Mouse (Mus musculus) MEL (cell line): ENCODE measurements at regions not wholly inside any gene's neighbourhood (a gene's known extent, or its start where the extent isn't known, plus 50 kb on each side); places are given as distances from the start of the nearest gene placed in this dataset.

Experiments
- DNase-seq: peaks from one replicate; pipeline ENCODE4 v3.0.0; 2011; ENCODE audit warnings: low read depth, low spot score
- H3K27ac ChIP-seq: 2 replicates; pipeline ENCODE4 v1.5.1; 2012; ENCODE audit warnings: low read depth, mild to moderate bottlenecking, control low read depth, low read length, moderate library complexity; ENCODE audit not compliant: control insufficient read depth
- H3K27me3 ChIP-seq, 2 experiments: fragments of 150-350 bp in 1 of 2; sonication (generic) in 1 of 2; 2 replicates each; pipeline ENCODE4 v1.6.1; 2012; ENCODE audit warnings: low read length in 2 of 2, mild to moderate bottlenecking in 2 of 2, improper control_type of control experiment in 1 of 2, moderate library complexity in 1 of 2; ENCODE audit not compliant: insufficient read depth in 2 of 2, control insufficient read depth in 1 of 2
- H3K36me3 ChIP-seq, 2 experiments: 2 replicates each; pipeline ENCODE4 v1.6.1; 2012 to 2014; ENCODE audit warnings: low read length in 2 of 2, improper control_type of control experiment in 1 of 2, inconsistent platforms in 1 of 2, mild to moderate bottlenecking in 1 of 2; ENCODE audit not compliant: insufficient read depth in 2 of 2, control insufficient read depth in 1 of 2
- H3K4me1 ChIP-seq, 2 experiments: fragments of 150-350 bp in 1 of 2; sonication (generic) in 1 of 2; 2 replicates each; pipeline ENCODE4 v1.6.1; 2012; ENCODE audit warnings: low read length in 2 of 2, improper control_type of control experiment in 1 of 2, mild to moderate bottlenecking in 1 of 2; ENCODE audit not compliant: insufficient read depth in 2 of 2, control insufficient read depth in 1 of 2
- H3K4me3 ChIP-seq, 2 experiments: fragments of 150-350 bp in 1 of 2; sonication (generic) in 1 of 2; 2 replicates each; pipeline ENCODE4 v1.5.1; 2012; ENCODE audit warnings: low read depth in 2 of 2, low read length in 2 of 2, mild to moderate bottlenecking in 2 of 2, moderate library complexity in 2 of 2, control low read depth in 1 of 2, improper control_type of control experiment in 1 of 2; ENCODE audit not compliant: control insufficient read depth in 1 of 2, insufficient read depth in 1 of 2
- H3K79me2 ChIP-seq: 2 replicates; pipeline ENCODE4 v1.6.1; 2012; ENCODE audit warnings: mild to moderate bottlenecking, low read length, moderate library complexity; ENCODE audit not compliant: control insufficient read depth, poor library complexity, insufficient read depth
- H3K9ac ChIP-seq: 2 replicates; pipeline ENCODE4 v1.6.1; 2012; ENCODE audit warnings: low read depth, mild to moderate bottlenecking, control low read depth, low read length, moderate library complexity; ENCODE audit not compliant: control insufficient read depth, poor library complexity, severe bottlenecking
- H3K9me3 ChIP-seq: fragments of 150-350 bp; sonication (generic); replicated peaks from 2 replicates; pipeline ENCODE4 v1.6.1; 2012; ENCODE audit warnings: mild to moderate bottlenecking, low read length, improper control_type of control experiment, moderate library complexity; ENCODE audit not compliant: insufficient read depth
- BHLHE40 ChIP-seq: IDR thresholded peaks from 2 replicates; pipeline ENCODE4 v1.6.1; 2012; ENCODE audit warnings: low read depth, mild to moderate bottlenecking, inconsistent platforms, low read length, improper control_type of control experiment, borderline replicate concordance
- CTCF ChIP-seq, 3 experiments: IDR thresholded peaks in 2 of 3; conservative IDR thresholded peaks in 1 of 3; 2 replicates each; pipeline ENCODE4 v1.5.1; 2011 to 2012; ENCODE audit warnings: low read length in 3 of 3, low read depth in 2 of 3, mild to moderate bottlenecking in 2 of 3, improper control_type of control experiment in 1 of 3, inconsistent platforms in 1 of 3, mixed read lengths in 1 of 3, moderate library complexity in 1 of 3; ENCODE audit not compliant: control insufficient read depth in 1 of 3, insufficient read depth in 1 of 3, poor library complexity in 1 of 3, severe bottlenecking in 1 of 3
- ETS1 ChIP-seq: IDR thresholded peaks from 2 replicates; pipeline ENCODE4 v1.6.1; 2012; ENCODE audit warnings: low read depth, mild to moderate bottlenecking, inconsistent platforms, low read length, improper control_type of control experiment, moderate library complexity
- GABPA ChIP-seq: IDR thresholded peaks from 2 replicates; pipeline ENCODE4 v1.6.1; 2012; ENCODE audit warnings: low read depth, mild to moderate bottlenecking, inconsistent platforms, low read length, improper control_type of control experiment, moderate library complexity
- GATA1 ChIP-seq: IDR thresholded peaks from 2 replicates; pipeline ENCODE4 v1.6.1; 2011; ENCODE audit warnings: low read depth, low read length, improper control_type of control experiment
- HCFC1 ChIP-seq: IDR thresholded peaks from 2 replicates; pipeline ENCODE4 v1.6.1; 2012; ENCODE audit warnings: low read depth, mild to moderate bottlenecking, inconsistent platforms, low read length, improper control_type of control experiment, moderate library complexity
- MXI1 ChIP-seq: IDR thresholded peaks from 2 replicates; pipeline ENCODE4 v1.6.1; 2011; ENCODE audit warnings: mild to moderate bottlenecking, low read depth, low read length, improper control_type of control experiment
- POLR2AphosphoS5 ChIP-seq: IDR thresholded peaks from 2 replicates; pipeline ENCODE4 v1.6.1; 2012; ENCODE audit warnings: low read depth, borderline replicate concordance, mild to moderate bottlenecking, inconsistent platforms, low read length, moderate library complexity, mixed read lengths
- RAD21 ChIP-seq: IDR thresholded peaks from 2 replicates; pipeline ENCODE4 v1.6.1; 2011; ENCODE audit warnings: mild to moderate bottlenecking, low read depth, low read length, improper control_type of control experiment
- SMC3 ChIP-seq: IDR thresholded peaks from 2 replicates; pipeline ENCODE4 v1.6.1; 2011; ENCODE audit warnings: low read depth, low read length, improper control_type of control experiment
- TAL1 ChIP-seq: IDR thresholded peaks from 2 replicates; pipeline ENCODE4 v1.6.1; 2012; ENCODE audit warnings: mild to moderate bottlenecking, inconsistent platforms, low read length, moderate library complexity, mixed read lengths
- UBTF ChIP-seq: IDR thresholded peaks from 2 replicates; pipeline ENCODE4 v1.6.1; 2012; ENCODE audit warnings: low read depth, mild to moderate bottlenecking, inconsistent platforms, low read length, improper control_type of control experiment, moderate library complexity, borderline replicate concordance; ENCODE audit not compliant: insufficient read depth
- USF1 ChIP-seq: IDR thresholded peaks from 2 replicates; pipeline ENCODE4 v1.6.1; 2014; ENCODE audit warnings: low read depth, mild to moderate bottlenecking, inconsistent platforms, low read length, improper control_type of control experiment, moderate library complexity
- USF2 ChIP-seq, 2 experiments: IDR thresholded peaks; 2 replicates each; pipeline ENCODE4 v1.6.1; 2011 to 2012; ENCODE audit warnings: improper control_type of control experiment in 2 of 2, low read length in 2 of 2, borderline replicate concordance in 1 of 2, inconsistent platforms in 1 of 2, low read depth in 1 of 2, mild to moderate bottlenecking in 1 of 2; ENCODE audit not compliant: insufficient read depth in 1 of 2
- ZC3H11A ChIP-seq: IDR thresholded peaks from 2 replicates; pipeline ENCODE4 v1.6.1; 2012; ENCODE audit warnings: low read depth, mild to moderate bottlenecking, inconsistent platforms, low read length, improper control_type of control experiment
- ZMIZ1 ChIP-seq: IDR thresholded peaks from 2 replicates; pipeline ENCODE4 v1.6.1; 2012; ENCODE audit warnings: low read depth, mild to moderate bottlenecking, inconsistent platforms, low read length, improper control_type of control experiment, moderate library complexity
- ZNF384 ChIP-seq: IDR thresholded peaks from 2 replicates; pipeline ENCODE4 v1.6.1; 2012; ENCODE audit warnings: low read depth, mild to moderate bottlenecking, inconsistent platforms, low read length, improper control_type of control experiment

GRCm38 (mm10) chr5:13888415-13888814 lies 97.0 kb downstream of the Speer3 start (continued):
- TF ChIP-seq GABPA = no peak
- no peak for TF ChIP-seq ZMIZ1
- TF ChIP-seq ETS1 = no peak

DNA sequence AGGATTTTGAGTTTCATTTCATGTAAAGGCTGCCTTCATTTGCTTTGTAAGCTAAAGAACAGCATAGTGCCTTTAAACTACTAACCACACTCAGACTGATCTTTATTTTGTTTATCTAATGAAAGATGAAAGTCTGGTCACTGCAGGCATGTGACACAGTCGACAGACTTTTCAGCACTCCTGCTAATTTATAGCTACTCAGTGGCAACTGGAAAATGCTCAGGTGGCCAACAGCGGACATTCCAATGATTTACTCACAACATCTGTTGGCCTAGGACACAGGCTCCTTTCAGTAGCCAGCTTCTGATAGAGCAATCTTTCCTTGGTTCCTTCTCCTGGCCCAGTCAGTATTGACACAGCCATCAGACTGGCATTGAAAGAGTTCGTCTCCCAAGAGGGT lies 116.8 kb upstream of the Sema3e start:
- DNase-seq = no peak
- no peaks in the 10 kb centered on the region for H3K9me3 ChIP-seq
- H3K36me3 ChIP-seq = no peaks in the 10 kb centered on the region
- H3K4me1 ChIP-seq = no peaks in the 10 kb centered on the region
- H3K79me2 ChIP-seq = no peaks in the 10 kb centered on the region
- no peak overlapping the region for H3K4me3 ChIP-seq
- TF ChIP-seq UBTF (no peak), TAL1 (no peak), HCFC1 (no peak), CTCF (IDR thresholded peaks at IDR 0.05 in 2 of 3, conservative IDR thresholded peaks at IDR 0.05 in 1 of 3; ENCODE audit: control insufficient read depth in 1 of 3, insufficient read depth in 1 of 3, low read depth in 2 of 3, low read length in 3 of 3, poor library complexity in 1 of 3, severe bottlenecking in 1 of 3) (no peak), GATA1 (no peak), BHLHE40 (no peak), RAD21 (no peak), MXI1 (no peak)
- TF ChIP-seq, all 39 proteins: peak for 0
- Histone ChIP-seq H3K27ac (no peak overlapping the region), H3K27me3 (no peaks in the 10 kb centered on the region; a peak in 1 of 4 replicates), H3K9ac (no peak overlapping the region)

GRCm38 (mm10) chr5:13917355-13917754 lies 107.7 kb upstream of the Sema3e start:
- DNase-seq = no peak
- Histone ChIP-seq H3K4me1 (no peaks in the 10 kb centered on the region), H3K36me3 (no peaks in the 10 kb centered on the region), H3K9me3 (no peaks in the 10 kb centered on the region), H3K9ac (no peak overlapping the region), H3K79me2 (no peaks in the 10 kb centered on the region), H3K4me3 (no peak overlapping the region), H3K27me3 (no peaks in the 10 kb centered on the region), H3K27ac (no peak overlapping the region)
- TF ChIP-seq POLR2AphosphoS5 = no peak
- no peak for TF ChIP-seq SMC3
- no peak for TF ChIP-seq HCFC1
- no peak for TF ChIP-seq CTCF (IDR thresholded peaks at IDR 0.05 in 2 of 3, conservative IDR thresholded peaks at IDR 0.05 in 1 of 3; ENCODE audit: control insufficient read depth in 1 of 3, insufficient read depth in 1 of 3, low read depth in 2 of 3, low read length in 3 of 3, poor library complexity in 1 of 3, severe bottlenecking in 1 of 3)
- no peak for TF ChIP-seq USF2 (IDR thresholded peaks at IDR 0.05; ENCODE audit: borderline replicate concordance in 1 of 2, insufficient read depth in 1 of 2, low read depth in 1 of 2, low read length in 2 of 2)
- TF ChIP-seq ETS1 = no peak
- no peak for TF ChIP-seq RAD21
- no peak for TF ChIP-seq ZC3H11A
- TF ChIP-seq ZNF384 = no peak
- TF ChIP-seq USF1 = no peak
